In genomic region chr11:6372784-6373183, GRCm38 (mm10) we compare ENCODE assay signal across 29 mouse cellular contexts. TPM values are rescaled to one million over a fixed set of nuclear protein-coding genes. Genes with fewer than 3 reads are reported as not detected.
DNase-seq lines count a peak whose midpoint lies in the region; ATAC-seq and TF ChIP-seq lines count a peak whose summit lies in the region.
"Had no signal": no experiment of that assay in that cellular context is flagged by ENCODE, and none has a peak within 500 bp of the region (broad histone marks: within the 10 kb centered on the region; RNA-seq: fewer than 3 reads in every experiment).

No protein-coding gene starts in this region.

- TF ChIP-seq CTCF in testis, adult 2 months (IDR thresholded peaks at IDR 0.05; ENCODE audit: control insufficient read depth, insufficient read depth, insufficient replicate concordance, low read depth, low read length) = no peak

- DNase-seq in forebrain, embryonic 14.5 days (ENCODE audit: low spot score) = peak; percentile 27
- no peak for DNase-seq in forebrain, embryonic 11.5 days (ENCODE audit: low spot score)
- no peak for DNase-seq in testis, postnatal 10 days (ENCODE audit: low spot score)
- DNase-seq in NIH3T3 (ENCODE audit: low read depth) = peak; percentile 38
- DNase-seq in testis, postnatal 14 days (ENCODE audit: low spot score) = peak; percentile 72
- DNase-seq in embryo, embryonic 11 days = no peak
- DNase-seq in kidney, postnatal 25 days = no peak
- DNase-seq: adrenal gland, postnatal 10 days; cerebellum, adult 18-20 months; gastrocnemius, adult 2 months; gastrocnemius, postnatal 36 days; heart, adult 2 months; kidney, adult 11 months; kidney, postnatal 4 days; layer of hippocampus, postnatal 36 days; lung, postnatal 36 days; thymus, adult 18-20 months; thymus, postnatal 36 days had no signal

- no peaks in the 10 kb centered on the region for H3K36me3 ChIP-seq in forebrain, embryonic 14.5 days (ENCODE audit: control insufficient read depth, insufficient read depth, low read length)
- H3K36me3 ChIP-seq in forebrain, embryonic 11.5 days (ENCODE audit: control insufficient read depth, insufficient read depth, low read length) = no peaks in the 10 kb centered on the region
- H3K36me3 ChIP-seq in testis, adult 2 months (ENCODE audit: control insufficient read depth, insufficient read depth, low read length) = no peaks in the 10 kb centered on the region
- H3K36me3 ChIP-seq: embryonic facial prominence, embryonic 12.5 days; heart, embryonic 12.5 days; hindbrain, embryonic 10.5 days; hindbrain, embryonic 15.5 days; liver, embryonic 15.5 days; lung, embryonic 15.5 days had no signal

- no peak overlapping the region for H3K9ac ChIP-seq in forebrain, embryonic 14.5 days (ENCODE audit: low read length)
- no peak overlapping the region for H3K9ac ChIP-seq in forebrain, embryonic 11.5 days (ENCODE audit: low read length)
- H3K9ac ChIP-seq: embryonic facial prominence, embryonic 12.5 days; heart, embryonic 12.5 days; hindbrain, embryonic 15.5 days; liver, embryonic 15.5 days; lung, embryonic 15.5 days had no signal

- H3K27me3 ChIP-seq in forebrain, embryonic 14.5 days (replicated peaks; ENCODE audit: control insufficient read depth, insufficient read depth, low read length) = no peaks in the 10 kb centered on the region
- H3K27me3 ChIP-seq in forebrain, embryonic 11.5 days (ENCODE audit: control insufficient read depth, insufficient read depth, low read length) = no peaks in the 10 kb centered on the region
- no peaks in the 10 kb centered on the region for H3K27me3 ChIP-seq in testis, adult 2 months (ENCODE audit: control insufficient read depth, insufficient read depth, low read length)
- H3K27me3 ChIP-seq: embryonic facial prominence, embryonic 12.5 days; heart, embryonic 12.5 days; hindbrain, embryonic 15.5 days; liver, embryonic 15.5 days; lung, embryonic 15.5 days had no signal

- WGBS in forebrain, embryonic 14.5 days = 71% methylated on average over 9 of the region's 9 CpGs
- WGBS in forebrain, embryonic 11.5 days = 95% methylated on average over 9 of the region's 9 CpGs

- no peak overlapping the region for H3K4me2 ChIP-seq in forebrain, embryonic 14.5 days (ENCODE audit: low read length)
- no peak overlapping the region for H3K4me2 ChIP-seq in forebrain, embryonic 11.5 days (ENCODE audit: low read depth, low read length, severe bottlenecking)
- H3K4me2 ChIP-seq: embryonic facial prominence, embryonic 12.5 days; heart, embryonic 12.5 days; hindbrain, embryonic 15.5 days; liver, embryonic 15.5 days; lung, embryonic 15.5 days; midbrain, embryonic 11.5 days had no signal

- no peak overlapping the region for H3K4me3 ChIP-seq in forebrain, embryonic 14.5 days (ENCODE audit: low read depth, low read length)
- H3K4me3 ChIP-seq in forebrain, embryonic 11.5 days (ENCODE audit: low read depth, low read length) = no peak overlapping the region
- H3K4me3 ChIP-seq in testis, adult 2 months (ENCODE audit: control insufficient read depth, low read depth, low read length) = peak overlapping the region; percentile 77
- H3K4me3 ChIP-seq: embryonic facial prominence, embryonic 12.5 days; gastrocnemius, adult 2 months; heart, adult 2 months; heart, embryonic 12.5 days; hindbrain, embryonic 10.5 days; hindbrain, embryonic 15.5 days; liver, embryonic 15.5 days; lung, embryonic 15.5 days had no signal

- no peak for ATAC-seq in forebrain, embryonic 14.5 days
- no peak for ATAC-seq in forebrain, embryonic 11.5 days (replicated peaks; ENCODE audit: low FRiP score)
- ATAC-seq: forebrain, embryonic 16.5 days; inflammation-experienced regulatory T-cells, adult 6 months; midbrain, embryonic 16.5 days had no signal

- H3K27ac ChIP-seq in forebrain, embryonic 14.5 days (ENCODE audit: low read depth, low read length) = no peak overlapping the region
- H3K27ac ChIP-seq in forebrain, embryonic 11.5 days (ENCODE audit: low read depth, low read length) = no peak overlapping the region
- H3K27ac ChIP-seq in testis, adult 2 months (ENCODE audit: control insufficient read depth, insufficient read depth, low read depth, low read length) = no peak overlapping the region
- H3K27ac ChIP-seq: embryonic facial prominence, embryonic 12.5 days; gastrocnemius, adult 2 months; heart, adult 2 months; hindbrain, embryonic 10.5 days; hindbrain, embryonic 15.5 days; liver, embryonic 15.5 days; lung, embryonic 15.5 days had no signal

- no peaks in the 10 kb centered on the region for H3K9me3 ChIP-seq in forebrain, embryonic 14.5 days (replicated peaks; ENCODE audit: control insufficient read depth, low read length)
- no peaks in the 10 kb centered on the region for H3K9me3 ChIP-seq in forebrain, embryonic 11.5 days (ENCODE audit: control insufficient read depth, low read length)
- H3K9me3 ChIP-seq: embryonic facial prominence, embryonic 12.5 days; heart, embryonic 12.5 days; hindbrain, embryonic 10.5 days; hindbrain, embryonic 15.5 days; liver, embryonic 15.5 days; lung, embryonic 15.5 days had no signal

- no peaks in the 10 kb centered on the region for H3K4me1 ChIP-seq in forebrain, embryonic 14.5 days (ENCODE audit: control insufficient read depth, insufficient read depth, low read length)
- H3K4me1 ChIP-seq in forebrain, embryonic 11.5 days (replicated peaks; ENCODE audit: control insufficient read depth, insufficient read depth, low read length) = no peaks in the 10 kb centered on the region
- H3K4me1 ChIP-seq in testis, adult 2 months (ENCODE audit: control insufficient read depth, insufficient read depth, low read length) = peaks cover 2% of the 10 kb centered on the region
- H3K4me1 ChIP-seq: embryonic facial prominence, embryonic 12.5 days; heart, embryonic 12.5 days; hindbrain, embryonic 10.5 days; hindbrain, embryonic 15.5 days; liver, embryonic 15.5 days; lung, embryonic 15.5 days had no signal

- no peak for TF ChIP-seq POLR2A in testis, adult 2 months (IDR thresholded peaks at IDR 0.05; ENCODE audit: control insufficient read depth, low read depth, low read length)

RNA-seq across cellular contexts. Expression of gene Zmiz2, which starts 16.1 kb away (rescaled TPM):
- polyA plus RNA-seq in forebrain, embryonic 14.5 days (2014; fragmentation: Nextera tagmentation; extraction: Ambion mirVana) = 28.6 and 32.6 TPM in 2 replicates
- polyA plus RNA-seq in forebrain, embryonic 11.5 days (2014; fragmentation: Nextera tagmentation; extraction: Ambion mirVana) = 22.3 and 28.9 TPM in 2 replicates
- polyA plus RNA-seq in testis, adult 2 months (2012; rRNA removed) = 159 and 160 TPM in 2 replicates

RNA-seq across cellular contexts. Expression of gene Ppia, which starts 42.5 kb away (rescaled TPM):
- 4,105 and 4,592 TPM in 2 replicates for polyA plus RNA-seq in forebrain, embryonic 14.5 days (2014; fragmentation: Nextera tagmentation; extraction: Ambion mirVana)
- 4,588 and 4,913 TPM in 2 replicates for polyA plus RNA-seq in forebrain, embryonic 11.5 days (2014; fragmentation: Nextera tagmentation; extraction: Ambion mirVana)
- polyA plus RNA-seq in testis, adult 2 months (2012; rRNA removed) = 609 and 709 TPM in 2 replicates

Comparison
In these comparisons a context has a peak if more than half of its experiments do, and no peak if none do; other contexts are left out.
1. DNase-seq: peak in forebrain, embryonic 14.5 days (single experiment), NIH3T3 (single experiment) and testis, postnatal 14 days (single experiment); none in forebrain, embryonic 11.5 days (single experiment), testis, postnatal 10 days (single experiment), embryo, embryonic 11 days (single experiment) and kidney, postnatal 25 days (0 of 2).